8 mouse cellular contexts compared by ENCODE assay signal in genomic region chr4:109677221-109677620, GRCm38 (mm10). TPM values are rescaled to one million over a fixed set of nuclear protein-coding genes. Genes with fewer than 3 reads are reported as not detected.
DNase-seq lines count a peak whose midpoint lies in the region; ATAC-seq and TF ChIP-seq lines count a peak whose summit lies in the region.

No protein-coding gene starts in this region.

- no peak for ATAC-seq in heart, postnatal 0 days (ENCODE audit: insufficient read depth, low read depth)

- H3K36me3 ChIP-seq in kidney, adult 2 months (ENCODE audit: control insufficient read depth, insufficient read depth, low read length): no peaks in the 10 kb centered on the region
- H3K36me3 ChIP-seq in heart, postnatal 0 days (replicated peaks; ENCODE audit: control insufficient read depth, insufficient read depth, low read length): no peaks in the 10 kb centered on the region
- no peaks in the 10 kb centered on the region for H3K36me3 ChIP-seq in midbrain, embryonic 10.5 days

- no peaks in the 10 kb centered on the region for H3K9me3 ChIP-seq in heart, postnatal 0 days (replicated peaks; ENCODE audit: control insufficient read depth, low read length)
- no peaks in the 10 kb centered on the region for H3K9me3 ChIP-seq in midbrain, embryonic 10.5 days (replicated peaks)

- H3K9ac ChIP-seq in heart, postnatal 0 days (replicated peaks; ENCODE audit: low read depth, low read length): peak overlapping the region; percentile 78

- no peak for TF ChIP-seq CTCF in kidney, adult 2 months (conservative IDR thresholded peaks at IDR 0.05; ENCODE audit: insufficient read depth, insufficient read length, low read depth, low read length)
- no peak for TF ChIP-seq CTCF in bone marrow macrophage, adult 2 months (IDR thresholded peaks at IDR 0.05; ENCODE audit: low read depth, low read length)
- no peak for TF ChIP-seq CTCF in heart, postnatal 0 days (IDR thresholded peaks at IDR 0.05; ENCODE audit: low read depth)

- peak overlapping the region; percentile 74 for H3K4me2 ChIP-seq in heart, postnatal 0 days (ENCODE audit: low read depth, low read length)

- no peaks in the 10 kb centered on the region for H3K27me3 ChIP-seq in kidney, adult 2 months (replicated peaks; ENCODE audit: control insufficient read depth, insufficient read depth, low read length)
- H3K27me3 ChIP-seq in heart, postnatal 0 days (ENCODE audit: control insufficient read depth, insufficient read depth, low read length): no peaks in the 10 kb centered on the region
- no peaks in the 10 kb centered on the region for H3K27me3 ChIP-seq in midbrain, embryonic 10.5 days (ENCODE audit: low read depth, poor library complexity, severe bottlenecking)

- DNase-seq in kidney, adult 2 months: no peak
- no peak for DNase-seq in kidney, adult 9 months
- no peak for DNase-seq in heart, postnatal 0 days (ENCODE audit: low spot score)
- DNase-seq in midbrain, embryonic 10.5 days (ENCODE audit: low spot score): no peak
- DNase-seq in adrenal gland, adult 18-20 months (ENCODE audit: low spot score in 2 of 2): no peak
- no peak for DNase-seq in kidney, postnatal 25 days
- DNase-seq in right cerebral cortex, postnatal 10 days (ENCODE audit: low spot score in 2 of 2): no peak

- 0% methylated on average over 3 of the region's 3 CpGs for WGBS in kidney, adult 2 months
- WGBS in heart, postnatal 0 days: 0% methylated on average over 3 of the region's 3 CpGs
- 0% methylated on average over 3 of the region's 3 CpGs for WGBS in midbrain, embryonic 10.5 days

- TF ChIP-seq POLR2A in kidney, adult 2 months (IDR thresholded peaks at IDR 0.05; ENCODE audit: low read depth, low read length): no peak
- no peak for TF ChIP-seq POLR2A in bone marrow macrophage, adult 2 months (IDR thresholded peaks at IDR 0.05; ENCODE audit: borderline replicate concordance, low read depth, low read length)

- H3K27ac ChIP-seq in kidney, adult 2 months (ENCODE audit: insufficient read depth, low read depth, low read length): peak overlapping the region; percentile 86
- H3K27ac ChIP-seq in bone marrow macrophage, adult 2 months (ENCODE audit: insufficient read depth, low read depth, low read length): peak overlapping the region; percentile 59
- peak overlapping the region; percentile 94 for H3K27ac ChIP-seq in heart, postnatal 0 days (ENCODE audit: low read depth)
- peak overlapping the region; percentile 94 for H3K27ac ChIP-seq in midbrain, embryonic 10.5 days (replicated peaks)

- peak overlapping the region; percentile 97 for H3K4me3 ChIP-seq in kidney, adult 2 months (ENCODE audit: insufficient read depth, low read depth, low read length)
- H3K4me3 ChIP-seq in bone marrow macrophage, adult 2 months (ENCODE audit: insufficient read depth, low read length): peak overlapping the region; percentile 86
- peak overlapping the region; percentile 86 for H3K4me3 ChIP-seq in heart, postnatal 0 days (ENCODE audit: low read depth, low read length)
- H3K4me3 ChIP-seq in midbrain, embryonic 10.5 days: peak overlapping the region; percentile 91

- no peak for TF ChIP-seq EP300 in heart, postnatal 0 days (IDR thresholded peaks at IDR 0.05; ENCODE audit: low read depth)

- H3K4me1 ChIP-seq in kidney, adult 2 months (ENCODE audit: control insufficient read depth, insufficient read depth, low read length): no peaks in the 10 kb centered on the region
- H3K4me1 ChIP-seq in bone marrow macrophage, adult 2 months (ENCODE audit: control insufficient read depth, insufficient read depth, low read length): peaks cover 4% of the 10 kb centered on the region; the same call in 1 of the 2 replicates
- H3K4me1 ChIP-seq in heart, postnatal 0 days (ENCODE audit: control insufficient read depth, insufficient read depth): peaks cover 15% of the 10 kb centered on the region; the same call in 1 of the 2 replicates
- peaks cover 19% of the 10 kb centered on the region for H3K4me1 ChIP-seq in midbrain, embryonic 10.5 days

RNA-seq across cellular contexts. Expression of gene Faf1, which starts 0.8 kb away (rescaled TPM):
- polyA plus RNA-seq in kidney, adult 2 months (2012; rRNA removed): 8.6 and 8.7 TPM in 2 replicates
- 18.7 and 22.3 TPM in 2 replicates for polyA plus RNA-seq in bone marrow macrophage, adult 2 months (2012; ENCODE audit: insufficient read depth, insufficient read length, missing spikeins)
- total RNA-seq in heart, postnatal 0 days (2014; rRNA removed; ENCODE audit: low replicate concordance): 26.7 and 27.4 TPM in 2 replicates
- 19.4 and 20.3 TPM in 2 replicates for polyA plus RNA-seq in heart, postnatal 0 days (2015; fragmentation: Nextera tagmentation; extraction: Ambion mirVana)
- polyA plus RNA-seq in midbrain, embryonic 10.5 days (2016; fragmentation: Nextera tagmentation; extraction: Ambion mirVana): 28.7 and 30.5 TPM in 2 replicates
- total RNA-seq in adrenal gland, adult 18-20 months (2021): 10 to 100 TPM; 27.1 to 27.4 TPM

RNA-seq across cellular contexts. Expression of gene Cdkn2c, which starts 10.2 kb away (rescaled TPM):
- polyA plus RNA-seq in kidney, adult 2 months (2012; rRNA removed): 8.7 and 11.5 TPM in 2 replicates
- polyA plus RNA-seq in bone marrow macrophage, adult 2 months (2012; ENCODE audit: insufficient read depth, insufficient read length, missing spikeins): 63.5 and 73.9 TPM in 2 replicates
- 25.5 and 52.5 TPM in 2 replicates for total RNA-seq in heart, postnatal 0 days (2014; rRNA removed; ENCODE audit: low replicate concordance)
- polyA plus RNA-seq in heart, postnatal 0 days (2015; fragmentation: Nextera tagmentation; extraction: Ambion mirVana): 16.6 and 17.5 TPM in 2 replicates
- polyA plus RNA-seq in midbrain, embryonic 10.5 days (2016; fragmentation: Nextera tagmentation; extraction: Ambion mirVana): 4.0 and 4.1 TPM in 2 replicates
- 10 to 100 TPM; 55.6 TPM for total RNA-seq in adrenal gland, adult 18-20 months (2021)
